Mouse (Mus musculus) embryonic stem cell, embryonic (primary cell): ENCODE results near the gene Cdhr4.

Experiments
- CTCF ChIA-PET, 4 experiments: fragments of 300-600 bp in 2 of 4; fragments of 350-600 bp in 2 of 4; sonication (Branson Sonifier 250); formaldehyde crosslinking; loops; one replicate each; lab custom pipeline; 2022; ENCODE audit warnings: inconsistent platforms in 2 of 4; lab: Charles Lee
- POLR2A ChIA-PET, 4 experiments: fragments of 300-600 bp in 2 of 4; fragments of 350-600 bp in 2 of 4; sonication (Branson Sonifier 250); formaldehyde crosslinking; loops; one replicate each; lab custom pipeline; 2022; ENCODE audit warnings: antibody characterized with exemption in 4 of 4, inconsistent platforms in 1 of 4; lab: Charles Lee

The Cdhr4 gene

DNA sequence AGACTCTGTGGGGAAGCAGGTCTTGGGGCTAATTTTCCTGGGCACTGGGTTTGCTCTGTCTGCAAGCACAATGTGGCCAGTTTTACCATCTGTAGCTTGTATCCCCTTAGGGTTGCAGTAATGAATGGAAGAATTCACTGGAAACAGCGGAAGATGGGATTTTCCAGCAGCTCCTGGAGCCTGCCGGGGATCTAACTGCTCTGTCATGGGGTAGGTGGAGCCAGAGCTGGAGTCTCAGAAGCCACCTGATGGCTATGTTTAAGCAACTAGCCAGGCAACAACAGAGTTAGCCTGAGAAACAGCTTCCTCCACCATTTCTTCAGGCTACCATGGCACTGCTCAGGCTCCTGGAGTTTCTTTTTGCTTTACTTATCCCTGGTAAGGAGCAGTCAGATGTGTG is at the start of gene Cdhr4:
Gene Cdhr4 (plus strand): TSS at position 301 of the 400 bp plus-strand sequence.
- POLR2A ChIA-PET, result interaction anchor here in 3 of 4 experiments (0.7 to 2.4 kb wide), 23 partner anchors 8 to 450 kb away, joined by 3 to 32 read pairs (median 5); partner anchors contain the start of genes Ip6k1 (in 3 of the 3), Gm20661 (in 2 of the 3), Gpx1 (in 2 of the 3) and Cyb561d2 (in 1 of the 3)
- CTCF ChIA-PET, result interaction anchor here in 3 of 4 experiments (0.6 to 1.6 kb wide), 9 partner anchors 10 to 102 kb away, joined by 3 to 6 read pairs (median 5); partner anchors contain the start of genes Amigo3 (in 1 of the 3), Apeh (in 1 of the 3) and Ip6k1 (in 1 of the 3)

- CTCF ChIA-PET, result interaction anchor here in 2 of 4 experiments (0.5 to 1.7 kb wide), 6 partner anchors 11 to 148 kb away, joined by 3 to 9 read pairs (median 4); no protein-coding TSS in a partner anchor
- POLR2A ChIA-PET, result interaction anchor here in 3 of 4 experiments (0.6 to 3.1 kb wide), 11 partner anchors 7 to 299 kb away, joined by 3 to 10 read pairs (median 3); no protein-coding TSS in a partner anchor
Measured at GRCm38 (mm10) chr9:107947241-107948194, 44.8 kb upstream of the Cdhr4 start.

DNA sequence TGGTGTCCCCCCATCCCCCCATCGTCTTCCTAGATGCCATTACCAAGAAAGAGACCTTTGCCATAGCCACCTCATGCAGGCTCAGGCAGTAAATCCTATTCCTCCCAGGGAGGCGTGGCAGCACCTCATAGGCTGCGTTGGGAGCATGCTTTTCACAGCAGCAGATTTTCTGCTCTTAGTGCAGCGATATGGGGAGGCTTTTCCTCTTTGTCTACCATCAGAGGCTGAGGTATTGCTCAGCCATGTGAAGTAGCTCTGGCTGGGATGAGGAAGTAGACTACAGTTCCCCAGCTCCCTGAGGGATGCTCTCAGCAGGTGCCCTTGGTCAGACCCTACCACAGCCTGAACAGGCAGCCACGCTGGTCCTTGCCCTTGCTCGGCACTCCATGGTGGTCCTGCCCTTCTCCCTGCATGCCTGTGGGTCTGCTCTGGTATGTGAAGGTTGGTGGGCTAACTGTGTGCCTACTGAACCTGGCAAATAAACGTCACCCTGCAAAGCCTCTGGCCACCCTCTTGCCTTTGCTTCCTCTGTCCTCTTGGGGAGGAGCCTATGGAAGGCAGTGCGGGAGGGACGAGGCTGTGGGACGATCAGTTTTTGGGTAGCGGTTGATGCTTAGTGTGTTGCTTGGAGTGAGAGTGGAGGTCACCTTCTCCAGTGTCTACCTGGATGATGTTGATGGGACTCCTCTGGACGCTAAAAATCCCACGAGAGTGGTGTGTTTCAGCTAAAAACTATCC is 42.9 kb upstream of the Cdhr4 start:
- ChIA-PET POLR2A (interaction anchor here in 2 of 4 experiments (1.0 to 3.4 kb wide), 12 partner anchors 9 to 52 kb away, joined by 3 to 46 read pairs (median 6); partner anchors contain the start of genes Inka1 (in 1 of the 2) and Ip6k1 (in 1 of the 2)), CTCF (interaction anchor here in 3 of 4 experiments (0.6 to 1.7 kb wide), 4 partner anchors 12 to 234 kb away, joined by 3 to 7 read pairs (median 4); no protein-coding TSS in a partner anchor)

DNA sequence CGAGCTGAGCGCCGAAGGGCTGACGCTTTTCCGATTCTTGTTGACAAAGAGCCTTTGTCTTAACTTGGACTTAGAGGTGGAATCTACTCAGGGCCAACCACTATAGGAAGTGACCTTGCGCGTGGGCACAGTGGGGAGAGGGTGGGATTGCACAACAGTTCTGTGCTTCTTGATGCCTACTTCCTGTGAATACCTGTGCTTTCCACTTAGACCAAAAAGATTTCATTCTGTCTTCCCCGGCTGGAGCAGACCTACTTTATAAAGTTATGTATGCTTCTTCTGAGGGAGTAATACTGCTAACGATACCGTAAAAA is 42.4 kb upstream of the Cdhr4 start, which contains the start of gene Traip:
Gene Traip (plus strand): TSS at position 215 of the 314 bp plus-strand sequence.
- POLR2A ChIA-PET, result interaction anchor here in 2 of 4 experiments (0.8 to 3.4 kb wide), 18 partner anchors 10 to 144 kb away, joined by 3 to 46 read pairs (median 4); partner anchors contain the start of genes Apeh (in 1 of the 2), Inka1 (in 1 of the 2), Ip6k1 (in 1 of the 2) and Mon1a (in 1 of the 2)
- CTCF ChIA-PET, result interaction anchor here in 3 of 4 experiments (0.6 to 3.5 kb wide), 7 partner anchors 11 to 95 kb away, joined by 3 to 25 read pairs (median 4); partner anchors contain the start of gene Inka1 (in 1 of the 3)

GRCm38 (mm10) chr9:107950460-107951355 is 41.6 kb upstream of the Cdhr4 start:
- POLR2A ChIA-PET, result interaction anchor here (0.5 to 3.4 kb wide), 57 partner anchors 8 to 681 kb away, joined by 3 to 46 read pairs (median 4); partner anchors contain the start of genes Camkv (in 2 of the 4), Dag1 (in 2 of the 4), Inka1 (in 2 of the 4) and Ip6k1 (in 2 of the 4)
- CTCF ChIA-PET, result interaction anchor here (0.6 to 3.5 kb wide), 16 partner anchors 10 to 325 kb away, joined by 3 to 25 read pairs (median 4); partner anchors contain the start of genes Amigo3 (in 1 of the 4), Inka1 (in 1 of the 4) and Mst1r (in 1 of the 4)

DNA sequence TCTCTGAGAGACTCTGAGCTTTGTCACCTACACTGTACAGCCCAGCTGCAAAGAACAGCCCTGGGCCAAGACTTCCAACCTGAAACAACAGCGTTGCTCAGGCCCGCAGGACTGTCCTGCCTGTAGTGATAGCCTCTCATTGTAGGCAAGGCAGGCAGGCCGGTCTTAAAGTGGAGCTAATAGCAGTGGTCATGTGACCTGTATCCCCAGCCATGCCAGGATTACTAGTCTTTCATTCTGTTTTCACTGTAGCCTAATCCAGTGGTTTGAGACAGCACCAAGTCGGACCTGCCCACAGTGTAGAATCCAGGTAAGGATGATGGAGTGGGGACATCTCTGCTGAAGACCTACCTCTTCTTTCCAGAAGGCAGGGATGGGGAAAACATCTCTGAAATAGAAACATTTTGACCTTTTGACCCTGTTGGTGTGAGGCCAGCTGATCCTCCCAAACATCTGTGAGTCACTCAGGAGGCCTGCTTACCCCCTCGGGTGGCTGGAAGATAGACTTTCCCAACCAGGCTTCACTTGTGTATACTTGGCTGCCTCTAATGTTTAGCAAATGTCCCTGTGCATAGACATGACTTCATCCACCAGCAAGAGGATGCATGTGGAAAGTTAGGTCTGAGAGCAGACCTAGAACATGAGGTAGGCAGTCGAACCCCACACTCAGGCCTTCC is 36.5 kb upstream of the Cdhr4 start:
- POLR2A ChIA-PET, result interaction anchor here in 2 of 4 experiments (1.0 to 2.0 kb wide), 6 partner anchors 25 to 51 kb away, joined by 3 to 4 read pairs (median 4); partner anchors contain the start of genes Mst1r (in 2 of the 2) and Ip6k1 (in 1 of the 2)
- CTCF ChIA-PET, result interaction anchor here in 2 of 4 experiments (0.8 to 1.2 kb wide), 5 partner anchors 8 to 310 kb away, joined by 3 to 5 read pairs (median 3); partner anchors contain the start of gene Mon1a (in 1 of the 2)

DNA sequence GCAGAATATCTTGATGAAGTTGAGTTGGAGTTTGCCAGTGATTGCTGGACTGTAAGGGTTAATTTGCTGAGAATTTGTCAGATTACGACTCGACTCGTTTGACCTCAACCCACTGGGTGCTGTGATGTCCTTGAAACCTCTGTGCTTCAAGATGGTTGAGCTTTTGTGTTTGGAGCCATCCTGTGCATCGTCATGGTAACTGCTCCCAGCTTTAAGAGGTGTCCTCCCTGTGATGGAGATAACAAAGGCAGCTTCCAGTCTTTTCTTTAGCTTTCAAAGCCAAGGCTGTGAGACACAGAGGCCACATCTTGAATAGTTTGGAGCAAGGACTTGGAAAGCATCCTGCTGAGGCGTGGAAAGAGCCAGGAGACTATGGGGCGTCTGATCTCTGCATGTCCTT is 35.2 kb upstream of the Cdhr4 start:
- CTCF ChIA-PET, result interaction anchor here in 3 of 4 experiments (0.7 to 1.5 kb wide), 5 partner anchors 15 to 56 kb away, joined by 3 to 6 read pairs (median 4); partner anchors contain the start of gene Inka1 (in 1 of the 3)
- POLR2A ChIA-PET, result interaction anchor here (0.6 to 2.6 kb wide), 19 partner anchors 10 to 201 kb away, joined by 3 to 10 read pairs (median 4); partner anchors contain the start of genes Ip6k1 (in 2 of the 4), Gm20661 (in 1 of the 4), Gmppb (in 1 of the 4) and Inka1 (in 1 of the 4)

DNA sequence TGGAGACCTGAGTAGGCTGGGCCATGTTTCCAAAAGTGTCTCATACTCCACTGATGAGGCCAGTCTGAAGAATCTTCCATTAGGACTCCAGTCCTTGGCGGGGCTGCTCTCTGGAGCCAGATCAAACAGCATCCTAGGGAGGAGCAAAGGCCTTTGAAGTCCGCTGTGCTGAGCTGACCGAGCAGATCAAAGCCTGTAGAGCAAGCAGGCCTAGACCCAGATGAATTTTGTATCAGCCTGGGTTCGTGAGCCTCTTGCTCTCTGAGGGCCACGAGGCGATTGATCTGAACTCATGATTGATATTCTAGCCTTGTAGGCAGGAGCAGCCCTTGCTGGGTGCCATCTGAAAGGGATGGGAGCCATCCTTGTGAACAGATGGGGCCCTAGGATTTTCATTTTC is 32.4 kb upstream of the Cdhr4 start:
- ChIA-PET CTCF (interaction anchor here in 3 of 4 experiments (2.5 to 5.3 kb wide), 6 partner anchors 11 to 96 kb away, joined by 10 to 57 read pairs (median 16); partner anchors contain the start of gene Amigo3 (in 1 of the 3)), POLR2A (interaction anchor here in 2 of 4 experiments (1.0 to 5.6 kb wide), 8 partner anchors 8 to 94 kb away, joined by 3 to 46 read pairs (median 27); partner anchors contain the start of genes Amigo3 (in 1 of the 2), Mst1r (in 1 of the 2) and Traip (in 1 of the 2))

DNA sequence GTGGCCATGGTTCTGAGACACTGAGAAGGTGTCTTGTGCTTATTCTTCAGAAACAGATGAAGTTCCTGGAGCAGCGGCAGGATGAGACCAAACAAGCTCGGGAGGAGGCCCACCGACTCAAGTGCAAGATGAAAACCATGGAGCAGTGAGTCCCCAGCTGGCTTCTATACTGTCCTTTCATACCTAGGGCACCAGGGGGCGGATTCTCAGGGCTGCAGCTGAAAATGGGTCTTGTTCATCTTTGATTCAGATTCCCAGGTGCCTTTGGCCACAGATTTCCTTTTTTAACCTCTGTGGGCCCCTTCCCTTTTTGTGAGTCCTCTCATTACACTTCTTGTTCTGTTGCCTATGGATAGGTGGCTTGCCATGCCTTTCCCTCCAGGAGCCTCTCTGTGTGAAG is 31.4 kb upstream of the Cdhr4 start:
- CTCF ChIA-PET, result interaction anchor here (0.8 to 5.3 kb wide), 60 partner anchors 9 to 323 kb away, joined by 3 to 88 read pairs (median 5); partner anchors contain the start of genes Inka1 (in 3 of the 4), Traip (in 3 of the 4), Amigo3 (in 2 of the 4) and Gm20661 (in 2 of the 4)
- POLR2A ChIA-PET, result interaction anchor here in 3 of 4 experiments (0.5 to 5.6 kb wide), 48 partner anchors 9 to 495 kb away, joined by 3 to 46 read pairs (median 4); partner anchors contain the start of genes Inka1 (in 3 of the 3), Ip6k1 (in 3 of the 3), Amigo3 (in 2 of the 3) and Camkv (in 2 of the 3)

- CTCF ChIA-PET, result interaction anchor here (0.5 to 5.3 kb wide), 79 partner anchors 9 to 1072 kb away, joined by 3 to 88 read pairs (median 4); partner anchors contain the start of genes Amigo3 (in 3 of the 4), Inka1 (in 3 of the 4), Mst1r (in 3 of the 4) and Traip (in 3 of the 4)
- POLR2A ChIA-PET, result interaction anchor here in 3 of 4 experiments (0.6 to 5.6 kb wide), 56 partner anchors 10 to 384 kb away, joined by 3 to 46 read pairs (median 4); partner anchors contain the start of genes Inka1 (in 3 of the 3), Ip6k1 (in 3 of the 3), Amigo3 (in 2 of the 3) and Camkv (in 2 of the 3)
Measured at GRCm38 (mm10) chr9:107961351-107961762, 30.9 kb upstream of the Cdhr4 start.

DNA sequence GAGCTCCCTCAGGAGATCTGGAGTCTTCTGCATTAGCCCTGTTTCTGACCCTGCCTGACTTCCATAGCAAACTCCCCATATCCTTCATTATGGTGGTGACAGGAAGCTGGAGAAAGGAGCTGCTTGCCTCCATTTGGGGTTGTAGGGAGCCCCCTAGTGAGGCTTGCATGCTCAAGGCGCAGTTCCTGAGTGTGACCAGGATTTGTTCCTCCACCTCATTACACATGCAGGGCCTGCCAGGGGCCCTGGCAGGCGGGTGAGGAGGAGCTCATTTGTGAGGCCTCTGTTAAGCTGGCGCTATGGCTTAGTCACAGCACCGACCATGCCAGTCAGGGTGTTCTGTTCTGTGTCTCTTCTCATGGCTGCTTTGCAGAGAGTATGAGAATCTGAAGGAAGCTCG is 30.4 kb upstream of the Cdhr4 start:
- ChIA-PET POLR2A (interaction anchor here in 3 of 4 experiments (0.6 to 5.6 kb wide), 56 partner anchors 10 to 384 kb away, joined by 3 to 46 read pairs (median 4); partner anchors contain the start of genes Amigo3 (in 3 of the 3), Inka1 (in 3 of the 3), Ip6k1 (in 3 of the 3) and Cdhr4 (in 2 of the 3)), CTCF (interaction anchor here (0.5 to 5.3 kb wide), 79 partner anchors 8 to 1072 kb away, joined by 3 to 88 read pairs (median 4); partner anchors contain the start of genes Amigo3 (in 3 of the 4), Mst1r (in 3 of the 4), Traip (in 3 of the 4) and Gm20661 (in 2 of the 4))

DNA sequence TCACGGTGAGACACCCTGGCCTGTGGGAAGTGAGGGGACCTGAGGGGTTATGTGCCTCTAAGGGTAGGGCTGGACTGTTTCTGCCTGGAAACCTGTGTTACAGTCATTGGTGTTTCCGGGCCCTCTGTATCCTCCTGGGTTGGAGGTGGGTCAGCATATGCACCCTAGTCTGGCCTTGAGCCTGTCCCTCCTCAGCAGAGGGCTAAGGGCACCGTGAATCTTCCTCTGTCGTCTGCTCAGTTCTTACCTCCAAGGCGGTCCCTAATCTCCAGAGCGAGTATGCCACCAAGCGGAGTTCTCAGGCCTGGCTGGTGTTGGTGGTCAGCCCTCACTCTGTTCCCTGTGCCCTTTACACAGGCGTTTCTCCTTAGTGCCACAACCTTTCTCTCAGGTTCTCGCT is 29.4 kb upstream of the Cdhr4 start:
- CTCF ChIA-PET, result interaction anchor here (0.6 to 5.3 kb wide), 18 partner anchors 9 to 166 kb away, joined by 3 to 88 read pairs (median 7); partner anchors contain the start of genes Amigo3 (in 1 of the 4), Inka1 (in 1 of the 4) and Mst1r (in 1 of the 4)
- POLR2A ChIA-PET, result interaction anchor here (0.6 to 5.6 kb wide), 20 partner anchors 9 to 117 kb away, joined by 3 to 46 read pairs (median 6); partner anchors contain the start of genes Amigo3 (in 2 of the 4), Inka1 (in 2 of the 4), Ip6k1 (in 2 of the 4) and Mst1r (in 1 of the 4)

GRCm38 (mm10) chr9:107963700-107964099 is 28.6 kb upstream of the Cdhr4 start:
- ChIA-PET CTCF (interaction anchor here (0.5 to 5.3 kb wide), 50 partner anchors 8 to 1149 kb away, joined by 3 to 88 read pairs (median 4); partner anchors contain the start of genes Inka1 (in 4 of the 4), Amigo3 (in 2 of the 4), Cdhr4 (in 1 of the 4) and Gm20661 (in 1 of the 4)), POLR2A (interaction anchor here in 3 of 4 experiments (0.6 to 5.6 kb wide), 21 partner anchors 8 to 681 kb away, joined by 3 to 46 read pairs (median 4); partner anchors contain the start of genes Amigo3 (in 2 of the 3), Inka1 (in 2 of the 3), Traip (in 2 of the 3) and Gm20661 (in 1 of the 3))
